Mouse (Mus musculus) megakaryocyte, embryonic 14.5 days (primary cell): ENCODE data around the gene Mpdz.

ENCODE experiments used
- FLI1 ChIP-seq: IDR thresholded peaks from 2 replicates; pipeline ENCODE4 v1.6.1; 2012; ENCODE audit warnings: low read length, inconsistent platforms, mixed read lengths
- GATA1 ChIP-seq: IDR thresholded peaks from 3 replicates; pipeline ENCODE4 v1.6.1; 2012; ENCODE audit warnings: mixed read lengths, low read length, inconsistent platforms, borderline replicate concordance

GRCm38 (mm10) chr4:81293309-81293708 lies 149.3 kb downstream of the Mpdz start:
- TF ChIP-seq GATA1 (no peak), FLI1 (no peak)
